Mouse (Mus musculus): ENCODE results near the gene Zdhhc6. TPM values are rescaled to one million over a fixed set of nuclear protein-coding genes. Genes with fewer than 3 reads are reported as not detected.

Gene Zdhhc6
- polyA plus RNA-seq, 1 experiment from 2014 or later = 49.8 TPM

GRCm38 (mm10) chr19:55276770-55277169 lies 39.1 kb downstream of the Zdhhc6 start:
- H3K9me3 ChIP-seq (ENCODE audit: control insufficient read depth, low read length) = no peaks in the 10 kb centered on the region
- DNase-seq (ENCODE audit: low spot score) = no peak
- no peak overlapping the region for H3K4me2 ChIP-seq (replicated peaks; ENCODE audit: low read depth)
- H3K27me3 ChIP-seq (ENCODE audit: control insufficient read depth, insufficient read depth, low read length) = no peaks in the 10 kb centered on the region
- no peak for ATAC-seq (ENCODE audit: low FRiP score, low TSS enrichment)
- 81% methylated on average over 3 of the region's 3 CpGs for WGBS
- H3K4me3 ChIP-seq (ENCODE audit: low read depth, low read length) = no peak overlapping the region
- TF ChIP-seq CTCF (IDR thresholded peaks at IDR 0.05; ENCODE audit: low read depth) (no peak), EP300 (optimal IDR thresholded peaks at IDR 0.05) (no peak)
- peaks cover 4% of the 10 kb centered on the region; the same call in 1 of the 2 replicates for H3K36me3 ChIP-seq (ENCODE audit: control insufficient read depth, insufficient read depth, low read length)
- no peak overlapping the region for H3K9ac ChIP-seq (ENCODE audit: low read length)
- H3K27ac ChIP-seq (replicated peaks) = no peak overlapping the region
- no peaks in the 10 kb centered on the region for H3K4me1 ChIP-seq (replicated peaks; ENCODE audit: control insufficient read depth, insufficient read depth)

GRCm38 (mm10) chr19:55276100-55276499 lies 39.7 kb downstream of the Zdhhc6 start:
- H3K4me2 ChIP-seq (replicated peaks; ENCODE audit: low read depth) = no peak overlapping the region
- no peaks in the 10 kb centered on the region for H3K27me3 ChIP-seq (ENCODE audit: control insufficient read depth, insufficient read depth, low read length)
- H3K36me3 ChIP-seq (ENCODE audit: control insufficient read depth, insufficient read depth, low read length) = peaks cover 4% of the 10 kb centered on the region; the same call in 1 of the 2 replicates
- 80% methylated on average over 4 of the region's 4 CpGs for WGBS
- no peak overlapping the region for H3K4me3 ChIP-seq (ENCODE audit: low read depth, low read length)
- ATAC-seq (ENCODE audit: low FRiP score, low TSS enrichment) (no peak), DNase-seq (ENCODE audit: low spot score) (no peak)
- H3K4me1 ChIP-seq (replicated peaks; ENCODE audit: control insufficient read depth, insufficient read depth) = no peaks in the 10 kb centered on the region
- no peaks in the 10 kb centered on the region for H3K9me3 ChIP-seq (ENCODE audit: control insufficient read depth, low read length)
- TF ChIP-seq CTCF (IDR thresholded peaks at IDR 0.05; ENCODE audit: low read depth) (no peak), EP300 (optimal IDR thresholded peaks at IDR 0.05) (no peak)
- H3K9ac ChIP-seq (ENCODE audit: low read length) = no peak overlapping the region
- H3K27ac ChIP-seq (replicated peaks) = no peak overlapping the region

GRCm38 (mm10) chr19:55273340-55273739 lies 42.5 kb downstream of the Zdhhc6 start:
- TF ChIP-seq CTCF (IDR thresholded peaks at IDR 0.05; ENCODE audit: low read depth) = no peak
- TF ChIP-seq EP300 (optimal IDR thresholded peaks at IDR 0.05) = no peak
- Histone ChIP-seq H3K27me3 (ENCODE audit: control insufficient read depth, insufficient read depth, low read length) (no peaks in the 10 kb centered on the region), H3K4me2 (replicated peaks; ENCODE audit: low read depth) (no peak overlapping the region), H3K9ac (ENCODE audit: low read length) (no peak overlapping the region), H3K9me3 (ENCODE audit: control insufficient read depth, low read length) (no peaks in the 10 kb centered on the region), H3K27ac (replicated peaks) (no peak overlapping the region), H3K36me3 (ENCODE audit: control insufficient read depth, insufficient read depth, low read length) (no peaks in the 10 kb centered on the region), H3K4me3 (ENCODE audit: low read depth, low read length) (no peak overlapping the region), H3K4me1 (replicated peaks; ENCODE audit: control insufficient read depth, insufficient read depth) (no peaks in the 10 kb centered on the region; the same call in none of the 2 replicates)
- DNase-seq (ENCODE audit: low spot score) = no peak
- WGBS = 79% methylated on average over 6 of the region's 6 CpGs
- ATAC-seq (ENCODE audit: low FRiP score, low TSS enrichment) = no peak

GRCm38 (mm10) chr19:55271448-55271847 lies 44.4 kb downstream of the Zdhhc6 start:
- peak; percentile 82 for ATAC-seq (ENCODE audit: low FRiP score, low TSS enrichment)
- TF ChIP-seq CTCF (IDR thresholded peaks at IDR 0.05; ENCODE audit: low read depth) = no peak
- TF ChIP-seq EP300 (optimal IDR thresholded peaks at IDR 0.05) = no peak

DNA sequence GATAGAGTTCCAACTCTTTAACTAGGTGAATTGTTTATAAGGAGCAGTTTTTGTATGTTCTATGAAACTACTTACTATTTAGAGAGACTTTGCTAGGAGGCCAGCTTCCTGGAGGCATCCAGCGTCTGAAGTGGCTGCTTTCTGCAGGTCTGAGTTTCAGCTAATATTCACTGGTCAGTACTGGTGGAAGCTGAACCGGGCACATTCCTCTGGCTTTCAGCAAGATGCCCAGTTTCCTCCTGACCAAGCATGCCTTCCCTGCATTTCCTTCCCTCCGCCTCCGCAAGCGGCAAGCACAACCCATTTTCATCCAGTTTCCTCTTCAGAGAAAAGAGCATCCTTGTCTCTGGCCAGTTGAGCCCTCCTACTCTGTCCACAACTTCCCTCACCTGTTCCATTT lies 46.8 kb downstream of the Zdhhc6 start:
- H3K9me3 ChIP-seq (ENCODE audit: control insufficient read depth, low read length) = no peaks in the 10 kb centered on the region
- no peak for DNase-seq (ENCODE audit: low spot score)
- no peak for ATAC-seq (ENCODE audit: low FRiP score, low TSS enrichment)
- H3K4me2 ChIP-seq (replicated peaks; ENCODE audit: low read depth) = no peak overlapping the region
- no peak overlapping the region for H3K4me3 ChIP-seq (ENCODE audit: low read depth, low read length)
- no peaks in the 10 kb centered on the region; the same call in none of the 2 replicates for H3K4me1 ChIP-seq (replicated peaks; ENCODE audit: control insufficient read depth, insufficient read depth)
- peak overlapping the region; percentile 45 for H3K27ac ChIP-seq (replicated peaks)
- 69% methylated on average over 5 of the region's 5 CpGs for WGBS
- H3K36me3 ChIP-seq (ENCODE audit: control insufficient read depth, insufficient read depth, low read length) = no peaks in the 10 kb centered on the region
- no peak overlapping the region; the same call in 1 of the 2 replicates for H3K9ac ChIP-seq (ENCODE audit: low read length)
- no peaks in the 10 kb centered on the region for H3K27me3 ChIP-seq (ENCODE audit: control insufficient read depth, insufficient read depth, low read length)
- TF ChIP-seq EP300 (optimal IDR thresholded peaks at IDR 0.05) (no peak), CTCF (IDR thresholded peaks at IDR 0.05; ENCODE audit: low read depth) (no peak)

More at GRCm38 (mm10) chr19:55271448-55271847, 44.4 kb downstream of the Zdhhc6 start:
- H3K27me3 ChIP-seq (ENCODE audit: control insufficient read depth, insufficient read depth, low read length) = no peaks in the 10 kb centered on the region
- H3K4me3 ChIP-seq (ENCODE audit: low read depth, low read length) = no peak overlapping the region
- peak overlapping the region; percentile 77 for H3K27ac ChIP-seq (replicated peaks)
- H3K9ac ChIP-seq (ENCODE audit: low read length) = no peak overlapping the region
- peak; percentile 55 for DNase-seq (ENCODE audit: low spot score)
- no peaks in the 10 kb centered on the region; the same call in none of the 2 replicates for H3K4me1 ChIP-seq (replicated peaks; ENCODE audit: control insufficient read depth, insufficient read depth)
- whole genome bisulfite sequencing = 33% methylated on average over 3 of the region's 3 CpGs
- H3K9me3 ChIP-seq (ENCODE audit: control insufficient read depth, low read length) = no peaks in the 10 kb centered on the region
- H3K4me2 ChIP-seq (replicated peaks; ENCODE audit: low read depth) = no peak overlapping the region
- H3K36me3 ChIP-seq (ENCODE audit: control insufficient read depth, insufficient read depth, low read length) = no peaks in the 10 kb centered on the region

- Histone ChIP-seq H3K36me3 (ENCODE audit: control insufficient read depth, insufficient read depth, low read length) (no peaks in the 10 kb centered on the region), H3K4me3 (ENCODE audit: low read depth, low read length) (no peak overlapping the region), H3K27ac (replicated peaks) (peak overlapping the region; percentile 58), H3K9me3 (ENCODE audit: control insufficient read depth, low read length) (no peaks in the 10 kb centered on the region), H3K4me2 (replicated peaks; ENCODE audit: low read depth) (no peak overlapping the region), H3K9ac (ENCODE audit: low read length) (no peak overlapping the region), H3K27me3 (ENCODE audit: control insufficient read depth, insufficient read depth, low read length) (no peaks in the 10 kb centered on the region), H3K4me1 (replicated peaks; ENCODE audit: control insufficient read depth, insufficient read depth) (no peaks in the 10 kb centered on the region; the same call in none of the 2 replicates)
- DNase-seq (ENCODE audit: low spot score) (peak; percentile 32), ATAC-seq (ENCODE audit: low FRiP score, low TSS enrichment) (peak; percentile 82)
- WGBS = 31% methylated on average over 3 of the region's 3 CpGs
- TF ChIP-seq EP300 (optimal IDR thresholded peaks at IDR 0.05) = no peak
- TF ChIP-seq CTCF (IDR thresholded peaks at IDR 0.05; ENCODE audit: low read depth) = no peak
Observed at GRCm38 (mm10) chr19:55268150-55268549, 47.7 kb downstream of the Zdhhc6 start.

Measured in stomach, postnatal 0 days (tissue).